Mouse (Mus musculus) E14TG2a.4 (cell line): ENCODE measurements at regions not wholly inside any gene's neighbourhood (a gene's known extent, or its start where the extent isn't known, plus 50 kb on each side); places are given as distances from the start of the nearest gene placed in this dataset.

Source experiments
- H3K27me3 ChIP-seq: 2 replicates; pipeline ENCODE4 v1.6.1; 2014; ENCODE audit warnings: low read length, control low read depth; ENCODE audit not compliant: insufficient read depth
- H3K36me3 ChIP-seq: 2 replicates; pipeline ENCODE4 v1.6.1; 2014; ENCODE audit warnings: low read length, control low read depth; ENCODE audit not compliant: insufficient read depth
- H3K4me1 ChIP-seq: replicated peaks from 2 replicates; pipeline ENCODE4 v1.6.1; 2014; ENCODE audit warnings: low read depth, low read length, control low read depth
- H3K4me3 ChIP-seq: replicated peaks from 2 replicates; pipeline ENCODE4 v1.5.1; 2014; ENCODE audit warnings: mild to moderate bottlenecking, low read length
- H3K9me3 ChIP-seq: 2 replicates; pipeline ENCODE4 v1.6.1; 2014; ENCODE audit warnings: low read length, control low read depth
- CTCF ChIP-seq: conservative IDR thresholded peaks from 2 replicates; pipeline ENCODE4 v1.5.1; 2014; ENCODE audit warnings: low read length
- NANOG ChIP-seq: IDR thresholded peaks from 2 replicates; pipeline ENCODE4 v1.6.1; 2014; ENCODE audit warnings: borderline replicate concordance, low read length, mixed read lengths
- POU5F1 ChIP-seq: IDR thresholded peaks from 2 replicates; pipeline ENCODE4 v1.6.1; 2014; ENCODE audit warnings: low read length, borderline replicate concordance

DNA sequence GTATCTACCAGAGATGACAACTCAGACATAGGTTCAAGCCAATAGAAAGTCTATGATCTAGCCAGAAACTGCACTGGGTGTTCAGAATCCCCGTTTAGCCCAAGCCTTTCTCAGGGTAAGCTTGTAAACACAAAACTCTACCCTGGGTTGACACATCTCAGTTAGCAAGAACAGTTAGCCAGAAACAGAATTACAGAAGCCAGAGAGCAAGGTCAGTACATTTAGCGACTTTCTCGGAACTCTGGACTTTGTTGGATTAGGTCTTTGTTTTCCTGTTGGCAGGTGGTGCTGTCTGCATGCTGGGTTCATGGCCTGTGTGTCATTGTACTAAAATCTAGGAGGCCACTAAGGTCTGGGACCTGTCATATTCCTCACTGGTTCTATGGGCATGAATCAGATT is 137.4 kb upstream of the Nampt start:
- Histone ChIP-seq H3K36me3 (no peaks in the 10 kb centered on the region), H3K4me3 (no peak overlapping the region), H3K27me3 (no peaks in the 10 kb centered on the region), H3K4me1 (0 out of 2 replicates have a peak, but pooled peaks cover 3% of the 10 kb centered on the region), H3K9me3 (no peaks in the 10 kb centered on the region; the same call in 1 of the 2 replicates)
- no peak for TF ChIP-seq CTCF
- no peak for TF ChIP-seq NANOG

GRCm38 (mm10) chr12:32683375-32683774 is 136.0 kb upstream of the Nampt start:
- Histone ChIP-seq H3K36me3 (no peaks in the 10 kb centered on the region), H3K9me3 (no peaks in the 10 kb centered on the region; the same call in 1 of the 2 replicates), H3K4me3 (no peak overlapping the region), H3K4me1 (0 out of 2 replicates have a peak, but pooled peaks cover 3% of the 10 kb centered on the region), H3K27me3 (no peaks in the 10 kb centered on the region)
- peak; percentile 86 for TF ChIP-seq NANOG
- TF ChIP-seq CTCF: no peak
- no peak for TF ChIP-seq POU5F1

- Histone ChIP-seq H3K4me3 (no peak overlapping the region), H3K9me3 (no peaks in the 10 kb centered on the region; the same call in 1 of the 2 replicates), H3K36me3 (no peaks in the 10 kb centered on the region), H3K27me3 (no peaks in the 10 kb centered on the region), H3K4me1 (0 out of 2 replicates have a peak, but pooled peaks cover 3% of the 10 kb centered on the region)
- TF ChIP-seq CTCF: no peak
- TF ChIP-seq NANOG: no peak
- no peak for TF ChIP-seq POU5F1
These were observed 133.5 kb upstream of the Nampt start for GRCm38 (mm10) chr12:32685788-32686385.

GRCm38 (mm10) chr12:32689361-32689760 is 130.0 kb upstream of the Nampt start:
- H3K4me1 ChIP-seq: no peaks in the 10 kb centered on the region
- H3K36me3 ChIP-seq: no peaks in the 10 kb centered on the region
- H3K4me3 ChIP-seq: no peak overlapping the region
- no peaks in the 10 kb centered on the region for H3K27me3 ChIP-seq
- TF ChIP-seq CTCF: no peak
- no peak for TF ChIP-seq POU5F1
- TF ChIP-seq NANOG: no peak
- H3K9me3 ChIP-seq: no peaks in the 10 kb centered on the region

DNA sequence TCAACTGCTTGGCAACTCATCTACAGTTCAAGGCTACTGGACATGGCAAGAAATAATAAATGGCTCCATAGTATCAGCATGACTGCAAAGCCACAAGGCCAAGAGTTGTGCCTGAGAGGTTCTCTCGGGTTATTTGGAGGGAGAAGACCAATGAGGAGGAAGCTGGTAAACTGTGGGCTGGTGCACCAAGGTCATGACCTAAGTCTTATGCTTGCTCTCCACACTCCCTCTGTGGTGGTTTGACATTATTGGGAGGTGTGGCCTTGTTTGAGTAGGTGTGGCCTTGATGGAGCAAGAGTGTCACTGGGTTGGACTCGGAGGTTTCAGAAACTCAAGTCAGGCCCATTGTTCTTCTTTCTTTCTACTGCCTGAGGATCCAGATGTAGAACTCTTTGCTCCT is 129.2 kb upstream of the Nampt start:
- Histone ChIP-seq H3K36me3 (no peaks in the 10 kb centered on the region), H3K9me3 (no peaks in the 10 kb centered on the region), H3K4me3 (no peak overlapping the region), H3K27me3 (no peaks in the 10 kb centered on the region), H3K4me1 (no peaks in the 10 kb centered on the region)
- TF ChIP-seq CTCF (no peak), NANOG (no peak), POU5F1 (no peak)

DNA sequence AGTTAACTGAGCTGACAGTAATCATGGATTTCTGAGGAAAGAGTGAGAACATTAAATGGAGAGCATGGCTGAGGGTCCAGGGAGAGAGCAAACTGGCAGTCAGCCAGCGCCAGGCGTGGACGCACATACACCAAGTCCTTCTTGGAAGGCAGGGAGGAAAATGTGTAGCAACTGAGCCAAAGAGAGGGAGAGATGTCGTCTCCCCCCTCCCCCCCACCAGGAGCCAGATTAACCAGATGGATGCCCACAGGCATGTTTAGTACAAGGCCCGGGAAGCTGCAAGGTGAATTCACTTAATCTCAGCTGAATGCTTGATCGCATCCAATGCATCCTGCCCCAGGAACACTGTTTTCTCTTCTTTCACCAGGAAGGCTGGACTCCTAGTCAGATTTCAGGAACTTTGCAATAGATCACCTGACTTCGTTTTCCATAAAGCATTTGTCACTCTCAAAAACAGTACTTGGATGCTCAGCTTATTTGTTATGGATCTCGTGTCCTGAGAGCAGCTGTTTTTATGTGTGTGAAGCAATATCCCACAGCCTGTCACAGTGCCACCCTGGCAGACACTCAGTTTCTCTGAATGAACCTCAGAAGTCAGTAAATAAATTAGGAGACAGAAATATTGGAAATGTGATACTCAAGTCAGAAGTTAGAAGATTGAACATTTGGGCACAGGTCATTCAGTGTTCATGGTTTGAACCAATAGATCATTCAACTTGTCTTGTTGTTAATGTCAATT is 127.1 kb upstream of the Nampt start:
- TF ChIP-seq POU5F1 (no peak), CTCF (no peak), NANOG (no peak)
- no peaks in the 10 kb centered on the region for H3K9me3 ChIP-seq
- H3K4me1 ChIP-seq: no peaks in the 10 kb centered on the region

DNA sequence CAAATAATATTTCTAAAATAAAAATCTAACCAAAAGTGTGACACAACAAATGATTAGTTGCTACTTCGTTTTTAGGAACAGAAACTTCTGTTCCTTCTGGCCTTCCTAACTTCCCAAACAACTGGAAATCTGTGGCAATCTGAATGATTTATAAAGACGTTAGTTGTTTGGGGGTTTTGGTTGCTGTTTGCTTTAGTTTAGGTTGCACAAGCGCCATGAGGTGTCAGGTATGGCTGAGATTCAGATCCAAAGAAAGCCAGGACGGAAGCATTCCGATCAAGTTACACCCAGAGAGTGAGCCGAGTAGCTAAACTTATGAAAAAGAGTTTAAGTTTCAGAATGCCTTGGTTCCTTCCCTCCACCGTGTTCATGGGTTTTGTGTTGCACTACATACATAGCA is 126.4 kb upstream of the Nampt start:
- no peak overlapping the region for H3K4me3 ChIP-seq
- H3K4me1 ChIP-seq: no peaks in the 10 kb centered on the region
- H3K36me3 ChIP-seq: no peaks in the 10 kb centered on the region
- TF ChIP-seq POU5F1 (no peak), CTCF (no peak), NANOG (no peak)
- no peaks in the 10 kb centered on the region for H3K9me3 ChIP-seq
- no peaks in the 10 kb centered on the region for H3K27me3 ChIP-seq

More for the DNA sequence above, 127.1 kb upstream of the Nampt start:
- Histone ChIP-seq H3K27me3 (no peaks in the 10 kb centered on the region), H3K4me3 (no peak overlapping the region), H3K36me3 (no peaks in the 10 kb centered on the region)

DNA sequence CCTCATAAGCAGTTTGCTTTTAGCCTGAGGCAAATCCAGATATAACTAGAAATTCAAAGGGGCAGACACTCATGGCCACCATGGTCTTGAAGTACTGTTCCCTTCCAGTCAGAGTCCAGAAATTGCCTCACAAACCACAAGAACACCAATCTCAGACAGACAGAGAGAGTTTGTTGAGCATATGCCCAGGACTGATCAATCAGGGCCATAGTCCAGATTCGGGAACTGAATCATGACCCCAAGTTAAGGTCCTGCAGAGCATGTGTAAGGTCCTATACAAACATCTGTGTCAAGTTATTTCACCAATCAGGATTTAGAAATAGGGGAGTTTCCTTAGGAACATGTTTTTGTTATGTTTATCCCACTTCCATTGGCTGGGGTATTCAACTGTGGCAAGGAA is 125.7 kb upstream of the Nampt start:
- no peaks in the 10 kb centered on the region for H3K4me1 ChIP-seq
- H3K36me3 ChIP-seq: no peaks in the 10 kb centered on the region
- no peaks in the 10 kb centered on the region for H3K9me3 ChIP-seq
- TF ChIP-seq NANOG (no peak), POU5F1 (no peak), CTCF (no peak)
- no peak overlapping the region for H3K4me3 ChIP-seq
- H3K27me3 ChIP-seq: no peaks in the 10 kb centered on the region
